Mouse (Mus musculus): ENCODE measurements around the gene Dohh.

The Dohh gene

GRCm38 (mm10) chr10:81406504-81407440, 22.5 kb downstream of the Dohh start:
- no peak for DNase-seq

- DNase-seq = peak; percentile 84
These were observed 23.6 kb downstream of the Dohh start for GRCm38 (mm10) chr10:81407539-81408423.

GRCm38 (mm10) chr10:81408424-81408729, 24.1 kb downstream of the Dohh start:
- DNase-seq = peak; percentile 45

GRCm38 (mm10) chr10:81408871-81409291, 24.7 kb downstream of the Dohh start:
- DNase-seq = peak; percentile 89

- no peak for DNase-seq
These were observed 25.1 kb downstream of the Dohh start for GRCm38 (mm10) chr10:81409330-81409729.

- peak; percentile 51 for DNase-seq
These were observed 26.1 kb downstream of the Dohh start for GRCm38 (mm10) chr10:81410350-81410749.

- DNase-seq = no peak
These were observed 26.8 kb downstream of the Dohh start for GRCm38 (mm10) chr10:81410981-81411380.

GRCm38 (mm10) chr10:81411471-81412400, 27.5 kb downstream of the Dohh start:
- DNase-seq = peak; percentile 87

GRCm38 (mm10) chr10:81412586-81413309, 28.5 kb downstream of the Dohh start:
- no peak for DNase-seq

- DNase-seq = peak; percentile 93
These were observed 29.4 kb downstream of the Dohh start for GRCm38 (mm10) chr10:81413310-81414261.

GRCm38 (mm10) chr10:81414682-81415081, 30.5 kb downstream of the Dohh start:
- peak; percentile 66 for DNase-seq

GRCm38 (mm10) chr10:81415146-81415545, 30.9 kb downstream of the Dohh start:
- DNase-seq = no peak

- DNase-seq = peak; percentile 53
These were observed 31.5 kb downstream of the Dohh start for GRCm38 (mm10) chr10:81415549-81416310.

- peak; percentile 88 for DNase-seq
These were observed 32.5 kb downstream of the Dohh start for GRCm38 (mm10) chr10:81416581-81417226.

GRCm38 (mm10) chr10:81417227-81418215, 33.3 kb downstream of the Dohh start:
- peak; percentile 14 for DNase-seq

- DNase-seq = peak; percentile 7
These were observed 34.2 kb downstream of the Dohh start for GRCm38 (mm10) chr10:81418216-81419070.
